Mouse (Mus musculus) erythroblast, adult 5-6 weeks (primary cell): ENCODE measurements at regions not wholly inside any gene's neighbourhood (a gene's known extent, or its start where the extent isn't known, plus 50 kb on each side); places are given as distances from the start of the nearest gene placed in this dataset.
"Not testable (repeated sequence)": the region's sequence is repeated elsewhere in the genome, so short reads cannot be mapped to it uniquely, and the experiment has no call there.

ENCODE experiments used
- ATAC-seq: replicated peaks from 2 replicates; pipeline ENCODE4 v1.8.0; 2016; ENCODE audit warnings: moderate number of reproducible peaks, mild to moderate bottlenecking, moderate TSS enrichment, inconsistent platforms; ENCODE audit not compliant: poor library complexity, low FRiP score, severe bottlenecking

DNA sequence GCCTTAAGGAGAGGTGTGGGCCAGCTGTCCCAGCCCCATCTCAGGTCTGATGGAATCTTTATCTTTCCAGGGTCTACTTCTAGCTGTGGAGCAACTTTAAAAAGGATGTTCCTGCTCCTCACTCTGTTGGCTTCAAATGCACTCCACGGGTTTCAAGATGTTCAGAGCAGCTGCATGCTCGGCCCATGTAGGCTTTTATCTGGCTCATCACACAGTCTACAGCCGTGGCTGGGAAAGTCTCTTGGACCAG lies 61.2 kb upstream of the Cpm start:
- no peak for ATAC-seq

DNA sequence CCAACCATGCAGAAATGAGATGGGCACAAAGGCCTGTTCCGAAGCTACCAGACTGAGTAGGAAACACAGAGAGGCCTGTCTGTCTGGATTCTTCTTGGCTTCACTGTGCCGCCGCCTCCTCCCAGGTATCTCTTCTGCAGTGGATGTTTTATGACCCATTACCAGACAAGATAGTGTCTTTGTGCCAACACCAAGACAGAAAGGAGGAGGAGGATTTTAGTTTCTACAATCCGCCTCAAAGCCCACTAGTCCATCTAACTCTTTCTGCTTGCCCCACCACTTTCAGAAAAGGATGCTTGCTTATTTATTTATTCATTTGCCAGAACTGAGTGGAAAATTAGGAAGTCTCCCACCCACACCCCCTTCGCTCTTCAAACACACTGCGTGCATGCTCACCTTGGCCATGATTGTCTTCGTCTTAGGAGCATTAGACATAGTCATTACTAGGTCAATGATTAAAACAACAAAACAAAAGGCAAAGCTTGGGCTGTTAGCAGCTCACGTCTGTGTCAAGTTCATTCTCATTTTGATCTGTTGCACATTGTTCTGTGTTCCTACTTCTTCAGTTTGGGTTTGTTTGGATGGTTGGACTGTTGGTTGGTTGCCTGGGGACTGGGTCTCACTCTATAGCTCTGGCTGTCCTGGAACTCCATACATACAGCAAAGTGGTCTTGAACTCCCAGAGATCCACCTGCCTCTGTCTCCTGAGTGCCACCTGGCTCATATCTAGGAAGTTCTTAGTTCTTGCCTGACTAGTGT lies 61.7 kb upstream of the Cpm start:
- no peak for ATAC-seq

DNA sequence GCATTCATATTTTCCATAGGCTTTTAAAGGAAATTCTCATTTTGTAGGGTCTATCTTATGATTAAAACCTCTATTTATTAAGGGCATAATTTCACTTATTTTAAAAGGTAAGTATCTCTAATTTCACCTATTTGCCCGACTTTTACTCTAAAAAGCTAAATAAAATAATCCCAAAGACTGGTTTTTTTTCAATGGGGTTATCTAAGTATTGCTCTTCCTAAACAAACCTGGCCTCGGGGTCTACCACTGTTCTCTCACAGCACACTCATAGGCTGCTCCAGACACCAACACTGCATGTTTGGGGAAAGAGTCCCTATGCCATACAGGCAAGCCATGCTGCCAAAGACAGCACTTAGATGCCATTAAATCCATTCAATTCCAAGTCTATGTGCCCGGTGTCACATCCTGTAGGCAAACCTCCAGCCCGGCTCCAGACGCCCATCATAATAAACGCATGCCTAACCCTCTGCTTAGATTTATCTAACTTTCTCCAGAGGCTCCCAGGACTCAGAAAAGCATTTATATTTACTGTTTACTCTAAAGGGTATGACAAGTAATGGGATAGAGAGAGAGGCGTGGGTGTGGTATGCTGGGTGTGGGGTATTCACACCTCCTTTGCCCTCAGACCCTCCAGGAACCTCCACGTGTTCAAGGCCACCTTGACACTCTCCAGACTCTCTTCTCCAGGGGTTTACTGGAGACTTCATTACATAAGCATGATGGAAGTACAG lies 62.5 kb upstream of the Cpm start:
- no peak for ATAC-seq

DNA sequence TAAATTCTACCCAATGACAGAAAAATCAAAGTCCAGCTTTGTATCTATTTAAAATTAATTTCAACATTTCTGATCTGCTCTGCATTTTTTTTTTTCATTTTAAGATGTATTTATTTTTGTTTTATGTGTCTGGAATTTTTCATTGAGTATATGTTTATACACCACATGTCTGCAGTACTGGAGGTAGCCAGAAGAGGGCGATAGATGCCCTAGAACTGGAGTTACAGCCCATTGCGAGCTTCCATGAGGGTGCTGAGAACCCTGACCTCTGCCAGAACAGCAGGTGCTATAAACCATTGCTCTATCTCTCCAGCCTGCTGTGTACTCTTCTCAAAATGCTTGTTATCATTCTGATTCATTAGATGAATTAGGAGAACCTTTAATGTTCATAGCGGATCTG lies 63.1 kb upstream of the Cpm start:
- no peak for ATAC-seq

DNA sequence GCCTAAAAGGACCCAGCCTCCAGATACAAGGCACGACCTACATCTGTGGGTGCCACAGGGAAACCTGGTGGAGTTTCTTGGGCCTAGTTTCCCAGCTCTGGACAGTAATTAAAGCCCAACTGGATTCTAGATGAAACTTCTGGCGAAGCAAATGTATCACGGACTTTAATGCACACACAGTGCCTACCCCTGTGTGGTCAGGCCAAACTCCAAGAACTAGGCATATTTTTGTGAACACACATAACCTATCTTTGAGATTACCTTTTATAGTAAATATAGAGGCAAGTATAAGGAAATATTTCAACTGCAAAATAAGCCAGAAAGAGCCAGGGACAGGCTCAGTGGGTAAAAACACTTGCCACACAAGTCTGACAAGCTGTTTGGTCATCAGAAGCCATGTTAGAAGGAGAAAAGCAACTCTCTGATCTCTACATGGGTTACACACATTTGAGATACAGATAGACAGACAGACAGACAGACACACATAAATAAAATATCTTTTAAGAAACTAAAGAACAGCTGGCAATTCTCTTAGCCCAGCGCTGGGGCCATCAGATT lies 63.7 kb upstream of the Cpm start:
- ATAC-seq = no peak

DNA sequence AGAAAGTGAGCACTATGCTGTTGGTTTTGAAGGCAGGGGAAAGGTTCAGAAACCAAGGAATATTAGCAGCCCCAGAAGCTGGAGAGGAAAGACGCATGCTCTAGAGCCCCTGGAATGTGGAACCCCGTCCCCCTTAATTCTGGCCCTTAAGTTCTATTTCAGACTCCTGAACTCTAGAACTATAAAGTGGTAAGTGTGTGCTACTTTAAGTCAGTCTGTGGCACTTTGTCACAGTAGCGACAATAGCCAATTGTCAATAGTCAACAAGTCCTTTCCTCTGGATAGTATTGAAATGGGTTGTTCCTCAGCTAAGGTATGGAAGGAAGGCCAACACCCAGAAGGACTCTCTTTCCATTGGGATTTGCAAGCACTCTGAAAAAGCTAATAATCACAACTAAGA lies 64.2 kb upstream of the Cpm start:
- no peak for ATAC-seq

DNA sequence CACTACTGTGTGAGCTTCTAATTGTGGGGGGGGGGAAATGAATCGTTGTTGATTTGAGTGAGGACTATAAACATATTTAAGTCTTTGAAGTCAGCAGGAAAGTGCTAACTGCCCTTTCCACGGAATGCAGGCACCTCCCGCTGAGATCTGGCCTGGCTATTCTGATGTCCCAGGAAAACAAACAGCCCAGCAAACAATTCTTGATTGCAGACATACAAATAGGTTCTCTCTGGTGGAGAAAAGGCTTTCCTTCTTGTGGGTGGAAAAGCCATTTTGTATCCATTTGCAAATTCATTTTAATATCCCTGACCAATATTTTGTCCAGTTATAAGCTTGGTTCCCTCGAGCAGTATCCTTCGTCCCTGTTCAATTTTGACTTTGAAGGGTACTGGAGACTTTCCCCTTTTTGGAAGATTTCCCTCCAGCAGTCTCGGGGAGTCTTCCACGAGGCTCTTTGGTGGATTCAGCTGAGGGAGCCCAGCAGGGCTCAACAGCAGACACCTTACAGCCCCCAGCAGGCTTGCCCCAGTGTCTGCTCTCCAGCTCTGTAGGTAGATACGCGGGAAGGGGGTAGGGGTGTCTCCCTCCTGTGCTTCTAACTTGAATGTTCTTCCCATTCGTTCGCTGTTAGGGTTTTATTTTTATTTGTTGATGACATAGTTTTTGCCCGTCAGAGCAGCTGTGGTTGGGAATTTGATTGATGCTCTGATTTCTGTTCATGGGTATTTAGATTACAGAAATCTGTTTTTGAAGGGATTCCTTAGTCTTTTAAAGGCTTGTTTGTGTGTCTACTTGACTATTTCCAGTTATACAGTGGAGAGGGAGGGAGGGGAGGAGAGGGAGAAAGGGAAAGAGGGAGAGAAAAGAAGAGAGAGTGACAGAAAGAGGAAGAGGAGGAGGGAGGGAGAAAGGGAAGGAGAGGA lies 64.9 kb upstream of the Cpm start:
- no peak for ATAC-seq

DNA sequence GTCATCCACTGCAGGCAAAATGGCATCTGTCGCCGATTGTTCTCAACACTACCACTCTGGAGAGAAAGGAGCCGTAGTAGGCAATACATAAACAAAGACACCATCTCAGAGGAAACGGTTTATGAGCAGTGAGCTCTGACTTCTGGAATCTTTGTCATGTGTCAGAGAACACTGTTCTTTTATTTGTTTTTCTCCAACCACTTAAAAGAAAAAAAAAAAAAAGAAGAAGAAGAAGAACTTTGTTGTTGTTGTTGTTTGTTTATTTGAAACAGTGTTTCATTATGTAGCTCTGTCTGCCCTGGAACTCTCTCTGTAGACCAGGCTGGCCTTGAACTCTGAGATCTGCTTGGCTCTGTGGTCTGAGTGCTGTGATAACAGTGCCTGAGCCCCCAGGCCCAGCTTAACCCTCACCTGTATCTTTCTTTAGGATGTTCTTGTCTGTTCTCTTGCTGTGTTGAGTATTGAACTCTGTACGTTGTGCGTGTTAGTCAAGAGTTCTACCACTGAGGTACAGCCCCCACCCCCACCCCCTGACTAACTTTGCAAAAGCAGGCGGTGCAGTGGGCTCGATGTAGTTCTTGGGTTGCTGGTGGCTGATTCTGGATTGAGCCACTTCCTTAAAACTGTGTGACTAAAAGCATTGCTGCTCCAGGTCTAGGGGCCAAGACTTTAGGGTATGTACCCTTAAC lies 65.7 kb upstream of the Cpm start:
- no peak for ATAC-seq

DNA sequence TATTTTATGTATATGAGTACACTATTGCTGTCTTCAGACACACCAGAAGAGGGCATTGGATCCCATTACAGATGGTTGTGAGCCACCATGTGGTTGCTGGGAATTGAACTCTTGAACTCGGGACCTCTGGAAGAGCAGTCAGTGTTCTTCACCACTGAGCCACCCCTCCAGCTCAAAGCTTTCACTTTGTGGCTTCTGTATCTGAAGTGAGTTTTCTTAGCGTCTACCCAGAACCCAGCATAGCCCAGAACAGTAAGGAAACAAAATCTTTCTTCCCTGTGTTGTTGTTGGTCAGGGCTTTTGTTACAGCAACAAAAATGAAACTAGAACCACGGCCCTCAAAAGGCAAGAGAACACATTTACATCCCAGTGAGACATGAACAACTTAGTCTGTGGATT lies 66.5 kb upstream of the Cpm start:
- ATAC-seq = not testable (repeated sequence)

DNA sequence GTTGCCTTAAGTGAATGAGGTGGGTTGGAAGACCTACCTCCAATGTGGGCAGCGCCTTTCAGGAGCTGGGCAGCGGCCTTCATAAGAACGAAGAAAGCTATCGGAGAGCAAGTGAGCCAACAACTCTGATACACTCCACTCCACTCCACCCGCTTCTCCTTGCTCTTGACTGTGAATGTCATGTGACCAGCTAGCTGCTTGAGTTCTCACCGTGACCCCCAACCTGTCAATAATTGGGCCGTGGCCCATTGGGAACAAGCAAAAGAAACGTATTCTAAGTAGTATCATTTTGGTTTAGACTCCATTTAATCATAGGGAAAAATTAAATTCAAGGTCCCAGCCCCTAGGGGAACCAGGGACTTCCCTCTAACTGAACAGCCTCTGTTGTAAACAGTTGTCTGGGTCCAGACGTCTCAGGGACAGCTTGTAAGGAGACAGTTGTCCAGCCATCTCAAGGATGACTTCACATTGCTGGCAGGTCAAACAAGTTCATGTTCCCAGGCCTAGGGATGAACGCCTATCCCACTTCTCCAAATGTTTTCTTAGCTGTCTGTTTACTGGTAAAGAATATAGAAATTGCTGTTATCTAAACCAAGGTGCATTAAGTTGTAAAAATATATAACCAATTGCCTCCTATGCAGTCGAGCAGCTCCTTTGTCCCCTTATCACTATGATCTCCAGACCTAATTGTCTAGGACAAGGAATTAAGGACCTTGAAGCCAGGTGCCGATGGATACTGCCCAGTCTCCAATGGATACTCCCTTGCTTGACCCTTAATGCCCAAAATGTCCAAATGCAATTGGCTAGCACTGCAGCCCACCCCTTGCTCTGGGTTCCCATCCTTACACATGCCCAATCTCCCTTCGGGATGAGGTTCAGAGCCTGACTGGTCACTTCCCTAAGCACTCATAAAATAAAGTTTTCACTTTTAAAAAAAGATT lies 67.1 kb upstream of the Cpm start:
- ATAC-seq = no peak

DNA sequence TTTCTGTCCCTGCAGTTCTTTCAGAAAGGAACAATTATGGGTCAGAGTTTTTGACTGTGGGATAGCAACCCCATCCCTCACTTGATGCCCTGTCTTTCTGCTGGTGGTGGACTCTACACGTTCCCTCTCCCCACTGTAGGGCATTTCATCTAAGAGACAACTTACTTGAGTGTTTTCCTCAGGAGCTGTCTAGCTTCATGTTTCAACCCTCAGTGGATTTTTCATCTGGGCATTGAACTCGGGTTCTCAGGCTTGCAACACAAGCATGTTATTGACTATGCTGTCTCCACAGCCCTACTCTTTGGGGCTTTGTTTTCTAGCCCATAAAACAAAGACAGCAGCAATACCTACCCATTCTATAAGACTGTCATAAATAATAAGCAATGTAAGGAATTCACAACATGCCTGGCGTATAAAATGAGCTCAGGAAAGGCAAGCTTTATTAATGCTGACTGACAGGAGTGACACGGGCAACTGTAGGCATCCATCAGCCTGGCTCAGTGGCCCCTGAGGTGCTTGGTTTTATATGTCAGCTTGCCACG lies 68.0 kb upstream of the Cpm start:
- no peak for ATAC-seq

DNA sequence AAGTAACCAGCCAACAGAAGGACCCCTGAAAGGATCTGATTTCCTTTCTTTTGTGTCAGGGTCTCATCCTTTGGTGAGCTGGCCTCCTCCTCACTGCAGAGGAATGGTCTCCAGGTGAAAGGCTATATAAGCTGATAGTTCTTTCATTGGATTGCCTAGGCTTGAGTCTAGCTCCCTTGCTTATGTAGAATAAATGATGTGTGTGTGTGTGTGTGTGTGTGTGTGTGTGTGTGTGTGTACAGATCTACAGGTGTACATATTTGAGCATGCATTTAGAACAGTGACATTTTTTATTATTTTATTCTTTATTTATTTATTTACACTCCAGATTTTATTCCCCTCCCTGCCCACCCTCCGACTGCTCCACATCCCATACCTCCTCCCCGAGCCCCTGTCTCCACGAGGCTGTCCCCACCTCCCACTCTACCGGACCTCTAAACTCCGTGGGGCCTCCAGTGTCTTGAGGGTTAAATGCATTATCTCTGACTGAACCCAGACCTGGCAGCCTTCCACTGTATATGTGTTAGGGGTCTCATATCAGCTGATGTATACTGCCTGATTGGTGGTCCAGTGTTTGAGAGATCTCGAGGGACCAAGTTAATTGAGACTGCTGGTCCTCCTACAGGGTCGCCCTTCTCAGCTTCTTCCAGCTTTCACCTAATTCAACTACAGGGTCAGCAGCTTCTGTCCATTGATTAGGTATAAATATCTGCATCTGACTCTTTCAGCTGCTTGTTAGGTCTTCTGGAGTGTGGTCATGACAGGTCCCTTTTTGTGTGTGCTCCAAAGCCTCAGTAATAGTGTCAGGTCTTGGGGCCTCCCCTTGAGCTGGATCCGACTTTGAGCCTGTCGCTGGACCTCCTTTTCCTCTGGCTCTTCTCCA lies 68.7 kb upstream of the Cpm start:
- no peak for ATAC-seq

DNA sequence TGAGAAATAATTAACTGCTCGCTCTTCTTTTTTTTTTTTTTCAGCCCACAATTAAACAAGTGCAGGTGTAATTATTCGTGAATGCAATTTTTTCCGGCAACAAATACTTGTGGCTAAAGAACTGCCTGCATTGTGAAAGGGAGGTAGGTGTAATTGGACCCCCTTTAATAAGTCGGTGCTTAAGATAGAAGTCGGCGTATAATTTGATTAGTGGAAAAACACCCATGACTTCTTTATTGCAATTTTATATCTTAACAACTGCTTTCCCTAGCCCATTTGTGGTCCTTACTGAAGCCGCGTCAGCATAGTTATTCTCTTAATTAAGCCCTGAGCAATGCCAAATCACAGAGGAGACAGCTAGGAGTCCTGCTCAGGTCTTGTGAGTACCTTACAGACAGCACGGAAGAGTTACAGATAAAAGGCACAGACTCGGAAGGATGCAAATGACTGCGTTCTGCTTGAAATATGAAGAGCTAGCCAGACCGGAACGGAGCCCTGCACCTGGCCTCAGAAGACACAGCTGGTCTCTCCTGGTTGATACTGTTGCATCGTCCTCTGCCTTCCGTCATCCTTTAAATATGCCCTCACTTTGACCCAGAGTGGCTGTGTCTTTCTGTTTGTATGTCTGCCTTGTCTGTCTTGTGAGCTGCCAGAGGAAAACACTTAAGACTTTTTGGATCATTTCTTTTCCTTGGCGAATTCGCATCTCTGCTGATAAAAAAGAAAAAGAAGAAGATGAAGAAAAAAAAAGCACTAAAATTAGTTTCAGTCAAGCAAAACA lies 69.5 kb upstream of the Cpm start:
- no peak for ATAC-seq

DNA sequence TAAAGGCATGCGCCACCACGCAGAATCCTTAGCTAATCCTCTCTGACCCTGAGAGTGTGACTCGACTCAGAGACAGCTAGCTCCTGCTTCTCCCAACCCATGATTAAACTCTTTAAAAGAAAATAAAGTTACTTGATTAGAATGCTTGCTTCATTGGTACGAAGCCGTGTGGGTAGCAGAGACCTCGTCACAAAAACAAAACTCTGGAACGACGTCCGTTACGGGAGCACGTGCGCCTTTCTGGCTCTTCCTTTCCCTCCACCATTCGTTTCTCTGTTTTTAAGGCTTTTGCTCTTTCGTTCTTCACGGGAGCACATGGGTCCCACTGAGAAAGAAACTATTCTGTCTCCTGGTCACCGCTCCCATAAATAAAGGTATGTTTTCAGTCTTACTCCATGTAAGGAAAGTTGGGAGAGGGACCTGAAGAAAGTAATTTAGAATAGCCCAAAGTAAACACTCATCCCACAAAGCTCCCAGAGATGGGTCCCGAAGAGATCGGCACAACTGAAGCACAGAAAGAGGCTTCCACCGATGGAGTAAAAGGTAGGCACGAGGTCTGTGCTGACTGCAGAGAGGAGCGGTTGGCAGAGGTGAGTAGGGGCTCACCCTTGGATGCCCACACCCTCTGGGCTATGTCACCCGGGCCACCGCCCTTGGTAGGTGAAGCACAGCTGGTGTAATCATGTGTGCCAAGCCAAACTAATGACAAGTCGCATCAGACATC lies 70.2 kb upstream of the Cpm start:
- ATAC-seq = no peak

DNA sequence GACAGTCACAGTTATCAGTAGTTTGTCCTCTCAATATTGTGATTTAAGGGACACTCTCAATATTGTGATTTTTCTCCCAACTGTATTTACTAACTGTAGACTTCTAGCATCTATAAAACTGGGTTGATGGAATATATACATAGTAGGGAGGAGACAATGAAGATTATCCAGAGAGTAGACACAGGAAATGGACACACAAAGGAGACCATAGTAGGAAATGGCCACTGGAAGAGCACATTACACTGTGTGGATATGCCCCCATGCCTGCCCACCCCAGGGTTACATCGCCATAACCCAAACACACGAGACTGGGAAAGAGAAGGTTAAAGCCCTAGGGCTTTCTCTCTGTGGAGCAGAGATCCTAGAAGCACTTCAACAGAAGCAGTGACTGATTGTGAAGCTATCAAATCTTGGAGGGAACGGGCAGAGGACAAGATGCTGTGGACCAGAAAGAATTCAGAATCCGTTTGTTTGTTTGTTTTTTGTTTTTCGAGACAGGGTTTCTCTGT lies 71.0 kb upstream of the Cpm start:
- no peak for ATAC-seq

DNA sequence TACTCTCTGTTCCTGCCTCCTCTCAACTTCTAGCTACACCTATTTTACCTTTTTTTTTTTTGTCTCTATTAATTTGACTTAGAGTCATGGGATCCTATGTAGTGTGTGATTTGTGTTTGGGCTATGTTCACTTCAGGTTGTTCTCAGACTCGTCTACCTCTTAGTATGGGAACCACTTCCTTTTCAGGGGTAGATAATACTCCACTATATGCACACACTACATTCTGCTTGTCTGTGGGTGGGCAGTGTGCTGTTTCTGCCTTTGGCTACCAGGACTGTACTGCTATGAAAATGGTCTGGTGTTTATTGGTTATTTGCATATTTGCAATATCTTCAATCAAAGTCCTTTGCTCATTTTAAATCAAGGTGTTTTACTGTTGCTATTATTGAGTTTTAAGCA lies 71.6 kb upstream of the Cpm start:
- no peak for ATAC-seq
